Mouse (Mus musculus): Measurements from ENCODE around the gene Fastk. TPM values are rescaled to one million over a fixed set of nuclear protein-coding genes. Genes with fewer than 3 reads are reported as not detected.
"Not testable (repeated sequence)": the region's sequence is repeated elsewhere in the genome, so short reads cannot be mapped to it uniquely, and the experiment has no call there.

Fastk gene
- polyA plus RNA-seq, 1 experiment from 2014 or later: 88.5 TPM

- DNase-seq (ENCODE audit: low spot score): peak; percentile 27
Measured at GRCm38 (mm10) chr5:24424004-24424781, 20.9 kb downstream of the Fastk start.

DNA sequence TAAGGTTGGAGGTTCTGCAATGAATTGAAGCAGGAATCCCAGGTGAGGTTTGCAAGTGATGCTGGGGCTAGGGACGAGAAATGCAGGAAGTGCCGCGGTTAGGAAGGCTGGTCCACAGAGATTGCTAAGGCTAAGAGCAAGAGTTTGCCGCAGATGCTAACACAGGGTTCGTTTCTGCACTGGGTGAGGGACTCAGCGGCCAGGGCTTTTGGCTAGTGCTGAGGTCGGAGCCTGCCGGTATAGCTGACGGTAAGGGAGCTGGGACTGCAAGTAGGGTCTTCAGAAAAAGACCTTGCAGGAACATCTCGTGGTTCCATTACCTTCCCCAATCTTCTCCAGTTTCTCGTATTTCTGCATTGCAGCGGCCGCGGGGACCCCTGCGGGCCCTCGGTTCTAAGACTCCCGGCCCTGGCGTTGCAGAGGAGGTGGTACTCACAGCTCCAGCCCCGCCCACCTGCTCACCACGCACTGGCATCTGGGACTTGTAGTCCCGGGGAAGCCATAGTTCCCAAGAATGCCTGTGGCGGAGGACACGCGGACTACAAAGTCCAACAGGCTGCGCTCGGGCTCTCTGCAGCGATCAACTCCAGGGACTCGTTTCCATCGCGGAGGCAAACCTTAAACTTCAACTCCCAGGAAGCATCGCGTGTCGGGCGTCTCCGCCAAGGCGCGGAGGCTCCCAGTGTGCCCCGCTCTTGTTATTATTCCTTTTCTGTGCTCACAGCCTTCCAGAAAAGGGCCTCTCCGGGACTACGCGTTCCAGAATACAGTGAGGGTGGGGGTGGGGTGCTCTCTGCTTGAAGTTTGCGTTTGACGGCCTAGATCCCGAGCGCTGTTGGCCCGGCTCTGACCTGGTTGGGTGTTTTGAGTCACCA, 21.7 kb downstream of the Fastk start, which contains the start of the genes Cdk5 and Slc4a2:
Gene Cdk5 (minus strand): TSS at position 402 of the 875 bp plus-strand sequence.
Gene Slc4a2 (plus strand): TSS at position 709 of the 875 bp plus-strand sequence.
- peak; percentile 99 for DNase-seq (ENCODE audit: low spot score)

DNA sequence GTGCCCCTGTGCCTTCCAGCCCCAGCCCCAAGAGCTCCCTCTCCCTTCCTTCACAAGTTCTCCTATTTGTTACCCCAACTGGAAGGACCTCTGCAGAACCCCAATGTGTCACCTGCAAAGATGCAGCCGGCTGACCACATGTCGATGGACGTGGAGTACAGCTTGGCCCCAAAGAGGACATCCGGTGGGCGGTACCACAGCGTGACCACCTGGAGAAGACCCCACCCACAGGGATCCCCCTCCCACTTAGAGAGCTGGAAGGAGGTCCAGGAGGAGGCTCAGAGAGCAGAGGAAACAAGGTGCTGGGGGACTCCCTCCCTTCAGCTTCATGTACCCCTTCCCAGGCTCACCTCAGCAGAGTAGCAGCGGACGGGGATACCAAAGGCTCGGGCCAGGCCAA, 24.7 kb downstream of the Fastk start:
- DNase-seq (ENCODE audit: low spot score): no peak

- no peak for DNase-seq (ENCODE audit: low spot score)
Measured at GRCm38 (mm10) chr5:24417587-24417986, 27.5 kb downstream of the Fastk start.

- peak; percentile 84 for DNase-seq (ENCODE audit: low spot score)
Measured at GRCm38 (mm10) chr5:24416222-24416736, 28.8 kb downstream of the Fastk start.

DNA sequence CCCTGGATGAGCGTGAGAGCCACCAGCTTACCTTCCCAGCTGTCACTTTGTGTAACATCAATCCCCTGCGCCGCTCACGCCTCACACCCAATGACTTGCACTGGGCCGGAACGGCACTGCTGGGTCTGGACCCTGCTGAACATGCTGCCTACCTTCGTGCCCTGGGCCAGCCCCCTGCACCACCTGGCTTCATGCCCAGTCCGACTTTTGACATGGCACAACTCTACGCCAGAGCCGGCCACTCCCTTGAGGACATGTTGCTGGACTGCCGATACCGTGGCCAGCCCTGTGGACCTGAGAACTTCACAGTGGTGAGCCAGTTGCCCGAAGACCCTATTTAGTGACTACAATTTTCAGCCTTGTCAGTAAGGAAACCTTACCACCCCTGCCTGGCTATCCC, 31.1 kb downstream of the Fastk start:
- DNase-seq (ENCODE audit: low spot score): no peak

DNA sequence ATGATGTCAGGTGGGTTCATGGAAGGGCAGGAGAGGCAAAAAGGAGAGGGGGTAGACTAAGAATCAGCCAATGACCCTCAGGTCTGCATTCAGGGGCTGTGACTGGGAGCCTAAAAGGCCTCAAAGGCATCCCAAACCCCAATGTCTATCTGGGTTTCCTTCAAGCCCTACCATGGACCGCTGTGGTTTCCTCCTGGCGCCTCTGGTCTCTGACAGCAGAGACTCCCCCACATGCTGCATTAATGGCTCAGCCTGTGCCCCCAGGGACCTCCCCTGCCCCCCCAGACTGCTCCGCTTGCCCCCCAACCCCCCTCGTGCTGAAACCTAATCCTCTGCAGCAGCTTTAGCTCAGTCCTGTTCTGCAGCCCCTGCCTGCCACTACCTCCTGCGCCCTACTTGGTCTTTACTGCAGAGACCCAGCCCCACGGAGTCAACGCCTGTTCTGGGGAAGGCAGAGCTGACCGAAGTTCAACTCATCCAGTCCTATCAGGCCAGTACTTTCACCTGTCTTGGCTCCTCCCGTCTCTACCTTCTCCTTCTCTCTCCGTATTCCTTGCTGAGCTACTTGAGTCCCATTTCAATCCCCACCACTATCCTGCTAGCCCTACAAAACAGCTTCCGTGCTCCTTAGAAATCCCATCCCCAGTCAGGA, 31.9 kb downstream of the Fastk start, which contains the start of gene Asic3:
Gene Asic3 (plus strand): TSS at position 351 of the 652 bp plus-strand sequence.
- no peak for DNase-seq (ENCODE audit: low spot score)

DNA sequence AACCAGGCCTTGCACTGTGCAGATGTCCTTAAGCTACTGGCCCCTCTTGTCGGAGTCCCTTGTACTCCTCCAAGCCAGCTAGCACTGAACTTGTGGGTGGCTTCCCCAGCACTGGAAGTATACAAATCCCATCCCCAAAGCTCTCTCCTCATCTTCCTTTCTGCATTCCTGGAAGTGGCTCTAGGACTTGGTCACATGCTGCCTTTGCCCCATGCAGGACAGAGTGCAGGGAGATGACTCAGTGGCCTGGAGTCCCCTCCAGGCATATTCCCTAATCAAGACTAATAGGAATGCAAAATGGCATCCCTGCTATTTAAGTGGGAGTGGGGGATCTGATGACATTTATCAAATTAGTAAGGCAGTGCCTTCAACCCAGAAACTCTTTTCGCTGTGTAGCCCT, 33.0 kb downstream of the Fastk start:
- no peak for DNase-seq (ENCODE audit: low spot score)

DNA sequence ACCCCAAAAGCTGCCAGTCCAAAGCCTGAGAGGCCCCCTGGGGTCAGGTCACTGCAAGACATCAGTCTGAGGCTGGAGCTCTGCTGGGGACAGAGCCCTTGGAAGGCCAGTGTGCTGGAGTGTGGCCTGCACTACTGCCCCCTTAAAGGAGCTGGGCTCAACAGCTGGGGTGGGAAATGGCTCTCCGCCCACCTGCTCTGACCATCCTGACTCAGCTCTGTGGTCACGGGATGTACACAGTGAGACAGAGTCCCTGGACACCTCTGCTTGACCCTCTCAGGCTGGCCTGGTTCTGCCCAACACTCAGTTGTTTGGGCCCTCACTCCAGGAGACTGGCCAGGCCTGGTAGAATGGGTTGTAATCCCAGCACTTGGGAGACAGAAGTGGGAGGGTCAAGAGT, 35.6 kb downstream of the Fastk start:
- no peak for DNase-seq (ENCODE audit: low spot score)

GRCm38 (mm10) chr5:24408651-24409050, 36.4 kb downstream of the Fastk start:
- DNase-seq (ENCODE audit: low spot score): no peak

GRCm38 (mm10) chr5:24405389-24405876, 39.7 kb downstream of the Fastk start:
- DNase-seq (ENCODE audit: low spot score): no peak

DNA sequence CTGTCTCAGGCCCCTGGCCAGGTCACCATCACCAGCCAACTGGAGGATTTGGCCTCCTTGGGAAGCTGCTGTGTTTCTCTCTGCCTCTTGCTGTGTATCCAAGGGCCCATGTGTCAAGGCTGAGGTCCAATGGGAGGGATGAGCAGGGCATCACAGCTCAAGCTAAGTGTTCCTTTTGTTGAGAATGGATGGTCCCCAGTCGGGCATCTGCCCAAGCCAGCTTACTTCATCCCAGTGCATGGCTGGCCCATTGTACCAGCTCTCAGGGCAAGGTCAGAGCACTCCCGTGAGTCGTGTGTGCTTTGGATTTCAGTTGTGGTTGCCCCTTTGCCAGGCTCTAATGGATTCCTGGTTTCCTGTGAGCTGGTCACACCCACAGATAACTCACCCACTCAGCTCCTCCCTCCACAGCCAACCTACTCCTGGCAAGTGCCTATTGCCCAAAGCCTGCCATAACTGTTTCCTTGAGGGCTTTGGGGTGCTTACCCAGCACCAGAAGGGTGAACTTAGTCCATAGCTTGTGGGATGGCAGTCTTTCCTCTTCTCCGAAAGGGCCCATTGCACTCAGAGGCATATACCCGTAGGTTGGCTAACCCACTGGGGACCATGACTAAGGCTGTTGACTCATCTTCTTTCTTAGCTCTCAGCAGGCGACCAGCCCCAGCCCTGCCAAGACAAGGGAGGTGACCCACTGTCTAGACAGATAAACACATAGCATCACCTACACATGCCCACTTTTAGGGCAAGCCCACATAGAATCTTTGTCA, 40.3 kb downstream of the Fastk start:
- DNase-seq (ENCODE audit: low spot score): no peak

GRCm38 (mm10) chr5:24401969-24402368, 43.1 kb downstream of the Fastk start:
- no peak for DNase-seq (ENCODE audit: low spot score)

GRCm38 (mm10) chr5:24400911-24401605, 44.0 kb downstream of the Fastk start:
- no peak for DNase-seq (ENCODE audit: low spot score)

DNA sequence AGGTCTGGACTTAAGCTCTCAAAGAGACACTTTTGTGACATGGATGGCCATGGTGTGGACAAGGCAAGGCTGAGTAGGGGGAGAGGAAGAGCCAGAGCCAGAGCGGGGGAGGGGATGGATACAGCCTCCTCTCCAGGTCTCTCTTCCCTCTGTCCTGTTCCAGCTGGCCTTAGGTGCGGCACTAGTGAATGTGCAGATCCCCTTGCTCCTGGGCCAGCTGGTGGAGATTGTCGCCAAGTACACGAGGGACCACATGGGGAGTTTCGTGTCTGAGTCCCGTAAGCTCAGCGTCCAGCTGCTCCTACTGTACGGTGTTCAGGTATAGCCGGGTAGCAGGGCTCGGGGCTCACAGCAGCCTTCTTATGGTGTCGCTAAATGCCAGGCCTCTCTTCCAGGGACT, 44.7 kb downstream of the Fastk start:
- DNase-seq (ENCODE audit: low spot score): no peak

DNA sequence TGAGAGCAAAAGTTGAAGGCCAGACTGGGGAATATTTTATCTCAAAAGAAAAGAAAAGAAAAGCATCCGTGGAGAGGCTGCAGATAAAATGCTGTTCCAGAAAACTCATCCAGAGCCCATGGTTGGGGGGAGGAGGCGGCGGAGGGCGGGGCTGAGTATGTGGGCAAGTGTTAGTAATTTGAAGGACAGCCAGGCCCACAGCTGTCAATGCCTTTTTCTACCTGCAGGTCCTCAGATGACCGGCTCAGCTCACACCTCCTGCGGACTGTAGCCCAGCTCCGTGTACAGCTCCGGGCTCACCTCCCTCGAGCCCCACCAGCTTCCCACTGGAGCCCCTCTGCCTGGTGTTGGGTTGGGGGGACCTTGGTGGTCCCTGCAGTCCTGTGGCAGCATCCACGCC, 45.4 kb downstream of the Fastk start:
- DNase-seq (ENCODE audit: low spot score): no peak

- not testable (repeated sequence) for DNase-seq (ENCODE audit: low spot score)
Measured at GRCm38 (mm10) chr5:24396254-24396653, 48.8 kb downstream of the Fastk start.

GRCm38 (mm10) chr5:24394165-24394894, 50.8 kb downstream of the Fastk start:
- DNase-seq (ENCODE audit: low spot score): peak; percentile 94

GRCm38 (mm10) chr5:24393392-24393997, 51.6 kb downstream of the Fastk start, which contains the start of gene Abcb8:
TSS of gene Abcb8 (plus strand) at chr5:24393663.
- peak; percentile 85 for DNase-seq (ENCODE audit: low spot score)
